Mouse (Mus musculus): ENCODE data around the gene Auts2. TPM values are rescaled to one million over a fixed set of nuclear protein-coding genes. Genes with fewer than 3 reads are reported as not detected.
"Not testable (repeated sequence)": the region's sequence is repeated elsewhere in the genome, so short reads cannot be mapped to it uniquely, and the experiment has no call there.

The Auts2 gene
- 100 to 1,000 TPM; 179 to 184 TPM for total RNA-seq (2021)

- DNase-seq, result peak; percentile 96
- intact Hi-C loops (cut with DNase I), result loop anchor here (5.0 to 10.0 kb wide), 2 partner anchors 311 to 1041 kb away; no protein-coding TSS in a partner anchor
These were observed at the start of gene Auts2 for GRCm38 (mm10) chr5:132543118-132544071. Gene Auts2, minus strand, starts transcription at chr5:132543344.

DNA sequence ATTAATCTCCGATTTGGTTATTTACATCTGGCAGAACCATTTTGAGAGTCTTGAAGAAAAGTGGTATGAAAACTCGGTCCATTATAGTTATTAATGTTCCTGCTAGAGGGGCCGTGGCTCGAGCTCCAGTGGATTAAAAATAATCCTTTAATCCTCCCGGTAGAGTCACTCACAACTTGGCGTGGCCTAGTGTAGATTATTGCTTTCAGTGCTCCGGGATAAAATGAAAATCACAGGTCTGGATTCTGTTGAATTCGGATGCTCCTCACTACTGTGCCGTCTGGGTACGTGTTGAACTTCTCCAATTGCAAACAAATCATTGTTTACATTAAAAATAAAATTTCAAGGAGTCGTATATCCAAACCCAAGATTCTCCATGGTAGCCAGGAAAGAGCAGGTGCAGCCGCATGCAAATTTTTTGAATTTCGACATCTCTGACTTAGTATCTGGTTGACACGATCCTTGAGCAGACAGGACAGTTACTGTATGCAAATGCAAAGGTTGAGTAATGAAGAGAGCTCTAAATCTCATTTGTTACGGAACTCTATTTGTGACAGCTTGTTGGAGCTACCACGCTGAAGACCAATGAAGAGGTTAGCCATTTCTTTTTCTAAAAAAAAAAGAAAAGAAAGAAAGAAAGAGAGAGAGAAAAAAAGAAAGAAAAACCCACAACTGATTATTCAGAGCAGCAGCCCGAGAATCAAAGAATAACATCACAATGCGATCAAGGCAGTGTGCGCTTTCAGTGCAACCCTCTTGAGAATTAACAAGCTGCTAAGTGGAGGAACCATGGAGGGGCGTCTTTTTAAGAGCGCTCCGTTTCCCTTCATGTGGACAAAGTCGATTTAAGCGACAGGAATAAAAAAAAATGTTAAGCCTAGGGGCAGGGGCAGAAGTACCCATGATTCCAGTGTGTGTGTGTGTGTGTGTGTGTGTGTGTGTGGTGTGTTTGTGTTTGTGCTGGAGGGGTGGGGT, 48.9 kb upstream of the Auts2 start:
- intact Hi-C loops (cut with DNase I), result no loop called here
- no peak for DNase-seq

GRCm38 (mm10) chr5:132579774-132580173, 36.6 kb upstream of the Auts2 start:
- intact Hi-C loops (cut with DNase I), result no loop called here
- no peak for DNase-seq

GRCm38 (mm10) chr5:132560771-132561170, 17.6 kb upstream of the Auts2 start:
- DNase-seq; intact Hi-C loops (cut with DNase I): not testable (repeated sequence)

GRCm38 (mm10) chr5:132545761-132546160, 2.6 kb upstream of the Auts2 start:
- peak; percentile 25 for DNase-seq
- intact Hi-C loops (cut with DNase I), result loop anchor here (10.0 kb wide), 1 partner anchor 1039 kb away; no protein-coding TSS in a partner anchor

GRCm38 (mm10) chr5:132544176-132544995, 1.2 kb upstream of the Auts2 start:
- intact Hi-C loops (cut with DNase I), result loop anchor here (5.0 to 10.0 kb wide), 2 partner anchors 312 to 1040 kb away; no protein-coding TSS in a partner anchor
- DNase-seq, result peak; percentile 23

- DNase-seq, result peak; percentile 39
- intact Hi-C loops (cut with DNase I), result loop anchor here (5.0 to 10.0 kb wide), 2 partner anchors 310 to 1042 kb away; no protein-coding TSS in a partner anchor
These were observed 643 bp downstream of the Auts2 start for GRCm38 (mm10) chr5:132542381-132543020.

DNA sequence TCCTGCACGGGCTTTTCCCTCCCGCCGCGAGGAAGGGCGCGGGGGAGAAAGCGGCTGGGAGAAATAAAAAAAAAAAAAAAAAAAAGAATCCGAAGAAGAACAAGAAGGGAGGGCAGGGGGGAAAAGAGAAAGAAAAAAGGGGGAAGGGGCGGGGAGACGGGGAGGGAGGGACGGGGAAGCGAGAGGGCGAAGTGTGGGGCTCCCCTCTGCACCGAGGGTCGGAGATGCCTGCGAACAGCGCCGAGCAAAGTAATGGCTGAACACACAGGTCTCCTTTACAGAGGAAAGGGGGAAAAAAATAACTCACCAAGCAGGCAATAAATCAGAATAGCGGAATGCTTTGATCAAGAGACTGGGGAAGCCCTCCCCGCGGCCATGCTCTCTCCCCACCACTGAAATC, 1.2 kb downstream of the Auts2 start:
- peak; percentile 35 for DNase-seq
- intact Hi-C loops (cut with DNase I), result loop anchor here (5.0 to 10.0 kb wide), 2 partner anchors 310 to 1043 kb away; no protein-coding TSS in a partner anchor

DNA sequence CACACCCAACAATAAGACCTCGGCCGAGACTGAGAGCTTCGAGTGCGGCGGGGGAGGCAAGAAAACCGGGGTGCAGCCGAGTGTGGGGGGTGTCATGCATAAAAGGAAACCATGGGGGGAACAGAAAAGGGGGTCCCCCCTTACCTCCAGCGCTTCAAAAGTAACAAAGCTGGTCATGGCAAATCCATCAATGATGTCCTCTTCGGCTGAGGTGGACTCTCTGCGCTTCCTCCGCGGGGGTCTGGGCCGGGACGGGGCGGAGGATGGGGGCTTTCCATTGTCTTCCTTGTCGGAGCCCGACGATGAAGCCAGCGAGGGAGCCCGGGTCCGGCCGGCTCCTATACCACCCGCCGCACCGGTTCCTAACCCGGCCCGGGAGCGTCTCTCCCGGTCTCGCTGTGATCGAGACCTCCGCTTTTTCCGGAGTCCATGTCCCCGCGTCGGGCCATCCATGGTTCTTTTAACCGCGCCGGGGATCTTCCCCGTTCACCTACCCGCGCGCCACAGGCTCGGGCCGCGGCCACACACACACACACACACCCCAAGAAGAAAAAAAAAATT, 1.7 kb downstream of the Auts2 start:
- intact Hi-C loops (cut with DNase I), result loop anchor here (5.0 to 10.0 kb wide), 2 partner anchors 309 to 1043 kb away; no protein-coding TSS in a partner anchor
- DNase-seq, result peak; percentile 49

DNA sequence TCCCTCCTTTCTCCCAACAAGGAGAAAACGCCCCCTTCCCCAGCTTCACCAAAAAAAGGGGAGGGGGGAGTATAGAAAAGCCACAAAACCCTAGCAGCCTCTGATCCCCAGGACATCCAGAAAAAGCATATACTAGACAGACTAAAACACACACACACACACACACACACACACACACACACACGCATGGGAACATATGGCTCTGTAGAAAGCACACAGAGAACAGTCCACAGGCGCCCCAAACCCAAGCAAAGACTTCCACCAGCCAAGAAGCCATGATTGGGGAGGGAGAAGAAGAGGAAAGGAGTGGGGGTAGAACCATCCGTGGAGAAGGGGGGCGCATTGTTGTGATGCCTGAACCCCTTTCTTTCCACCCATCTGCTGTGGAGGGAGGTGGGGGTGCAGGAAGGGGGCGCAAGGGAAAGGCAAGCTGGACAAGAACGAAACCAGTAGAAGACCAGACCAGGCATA, 2.3 kb downstream of the Auts2 start:
- peak; percentile 29 for DNase-seq
- intact Hi-C loops (cut with DNase I), result loop anchor here (5.0 to 10.0 kb wide), 2 partner anchors 309 to 1044 kb away; no protein-coding TSS in a partner anchor

DNA sequence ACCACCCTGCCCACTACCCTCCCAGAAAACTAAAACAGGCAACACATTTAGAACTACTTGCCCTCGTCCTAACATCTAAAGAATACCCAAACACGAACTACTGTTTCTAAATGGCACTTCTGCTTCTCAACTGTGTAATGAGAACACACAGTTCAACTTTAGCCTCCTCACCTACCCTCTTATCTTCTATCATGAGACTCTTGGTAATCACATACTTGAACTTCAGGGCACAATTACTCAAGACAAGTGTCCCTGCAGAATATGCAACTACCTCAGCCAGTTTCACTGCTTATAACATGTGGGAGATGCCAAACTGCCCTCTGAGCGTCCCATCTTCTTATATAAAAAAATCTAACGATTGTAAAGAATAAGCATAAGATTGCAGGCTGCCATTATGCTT, 5.7 kb downstream of the Auts2 start:
- no peak for DNase-seq
- intact Hi-C loops (cut with DNase I), result no loop called here

DNA sequence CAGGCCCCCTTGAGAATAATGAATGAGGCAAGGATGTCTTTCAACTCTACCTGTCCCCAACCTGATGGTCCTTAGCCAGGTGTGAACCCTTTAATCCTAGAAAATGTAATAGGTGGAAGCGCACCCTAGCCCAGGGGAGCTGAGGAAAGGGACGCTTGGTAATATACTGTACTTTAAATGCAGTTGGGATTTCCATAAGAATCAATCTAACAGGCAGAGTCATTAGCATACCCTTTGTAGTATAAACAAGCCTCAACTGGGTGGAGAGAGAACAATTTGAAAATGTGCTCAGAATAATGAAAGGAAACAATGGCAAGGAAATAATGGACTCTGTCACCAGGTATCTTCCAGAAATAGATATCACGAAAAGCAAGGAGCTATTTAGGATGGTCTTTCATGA, 16.7 kb downstream of the Auts2 start:
- intact Hi-C loops (cut with DNase I), result no loop called here
- DNase-seq, result no peak

DNA sequence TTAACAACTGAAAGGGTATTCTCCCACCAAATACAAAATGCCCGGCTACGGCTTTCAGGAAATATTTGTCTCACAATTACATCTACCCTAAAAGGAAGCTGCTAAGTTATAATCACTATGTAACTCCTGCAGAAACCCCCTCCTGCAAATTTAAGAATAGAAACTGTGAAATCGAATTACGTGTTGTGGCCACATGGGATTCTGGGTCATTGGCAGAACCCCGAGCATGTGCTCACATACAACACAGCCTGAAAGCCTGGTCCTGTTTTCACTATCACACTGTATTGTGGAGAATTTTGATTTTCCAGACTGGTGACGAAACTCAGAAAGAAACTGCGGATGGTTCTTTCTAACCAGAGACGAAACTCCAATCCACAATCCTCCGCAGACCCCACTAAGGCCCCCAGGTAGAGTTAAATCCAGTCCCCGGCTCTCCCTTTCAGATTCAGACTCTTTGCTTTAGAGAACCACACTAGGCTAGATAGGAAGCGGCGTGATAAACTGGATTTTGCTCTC, 21.7 kb downstream of the Auts2 start:
- intact Hi-C loops (cut with DNase I), result no loop called here
- no peak for DNase-seq

DNA sequence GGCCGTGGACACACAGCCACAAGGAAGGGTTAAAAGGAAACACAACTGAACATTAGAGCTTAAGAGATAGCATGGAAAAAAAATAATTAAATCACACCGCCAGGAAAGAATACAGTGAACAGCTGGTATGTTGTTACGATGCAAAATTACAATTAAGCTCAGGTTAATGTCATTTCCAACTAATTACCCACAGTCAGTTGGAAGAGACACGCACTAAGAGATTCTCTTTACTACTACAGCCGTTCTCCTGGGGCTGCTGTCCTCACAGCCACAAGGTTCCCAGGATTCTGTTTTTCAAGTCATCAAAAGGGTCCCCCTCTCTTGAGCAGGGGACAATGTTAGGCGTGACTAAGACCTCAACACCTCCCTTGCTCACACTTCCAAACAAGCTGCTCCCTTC, 25.3 kb downstream of the Auts2 start:
- intact Hi-C loops (cut with DNase I), result no loop called here
- DNase-seq, result no peak

DNA sequence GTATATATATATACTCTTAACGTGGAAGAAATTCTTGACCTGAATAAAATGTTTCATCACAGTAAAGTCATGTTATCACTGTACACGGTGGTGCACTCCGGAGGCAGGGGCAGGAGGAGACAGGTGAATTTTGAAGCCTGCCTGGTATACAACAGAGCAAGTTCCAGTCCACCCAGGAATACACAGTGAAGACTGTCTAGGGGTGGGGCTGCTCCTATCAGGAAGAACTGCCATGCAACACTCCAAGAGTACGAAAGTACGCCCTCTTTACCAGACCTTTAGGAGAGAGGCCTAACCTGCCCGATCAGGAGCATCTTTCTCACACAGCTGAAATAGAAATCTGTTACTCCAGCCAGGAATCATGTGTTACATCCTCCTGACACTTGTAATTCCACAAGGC, 28.6 kb downstream of the Auts2 start:
- intact Hi-C loops (cut with DNase I), result no loop called here
- no peak for DNase-seq

- DNase-seq, result no peak
- intact Hi-C loops (cut with DNase I), result no loop called here
These were observed 29.9 kb downstream of the Auts2 start for GRCm38 (mm10) chr5:132513206-132513605.

DNA sequence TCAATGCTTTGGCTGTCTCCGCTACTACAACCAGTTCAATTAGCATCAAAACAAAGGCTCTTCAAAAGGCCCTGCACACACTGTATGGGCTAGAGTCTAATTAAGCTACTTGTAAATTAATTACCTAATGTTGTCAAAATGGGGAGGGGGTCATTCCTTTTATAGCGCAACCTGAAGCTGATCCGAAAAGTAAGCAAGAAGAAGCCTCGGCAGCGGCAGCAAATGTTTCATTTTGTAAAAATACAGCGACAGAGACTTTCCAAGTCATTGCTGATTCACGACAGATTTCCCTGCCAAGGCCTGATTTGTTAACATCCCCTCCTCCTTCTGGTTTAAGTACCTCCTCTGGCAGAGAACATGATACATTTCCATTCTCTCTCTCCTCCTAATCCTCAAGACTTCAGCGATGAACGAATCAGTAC, 33.7 kb downstream of the Auts2 start:
- no peak for DNase-seq
- intact Hi-C loops (cut with DNase I), result no loop called here

GRCm38 (mm10) chr5:132504893-132505292, 38.3 kb downstream of the Auts2 start:
- intact Hi-C loops (cut with DNase I), result no loop called here
- no peak for DNase-seq

DNA sequence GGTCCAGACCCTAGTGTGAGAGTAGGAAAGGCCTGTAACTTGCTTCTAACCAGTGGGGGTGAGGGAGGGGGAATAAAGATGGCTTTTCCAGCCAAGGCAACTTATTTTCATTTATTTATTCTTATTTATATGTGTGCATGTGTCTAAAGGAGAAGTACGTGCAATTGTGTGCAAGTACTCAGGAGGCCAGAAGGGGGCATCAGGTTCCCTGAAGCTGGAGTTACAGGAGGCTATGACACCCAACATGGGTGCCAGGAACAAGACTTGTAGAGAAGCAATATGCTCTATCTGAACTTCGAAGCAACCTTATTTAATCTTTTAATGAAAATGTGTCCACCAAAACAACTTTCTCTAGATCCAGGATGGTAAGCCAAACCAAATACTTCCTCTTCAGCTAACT, 39.7 kb downstream of the Auts2 start:
- intact Hi-C loops (cut with DNase I), result no loop called here

More for the DNA sequence above, 39.7 kb downstream of the Auts2 start:
- DNase-seq, result no peak

Measured in left cerebral cortex, postnatal 4 days (tissue).